Mouse (Mus musculus): ENCODE measurements at regions not wholly inside any gene's neighbourhood (a gene's known extent, or its start where the extent isn't known, plus 50 kb on each side); places are given as distances from the start of the nearest gene placed in this dataset.

DNA sequence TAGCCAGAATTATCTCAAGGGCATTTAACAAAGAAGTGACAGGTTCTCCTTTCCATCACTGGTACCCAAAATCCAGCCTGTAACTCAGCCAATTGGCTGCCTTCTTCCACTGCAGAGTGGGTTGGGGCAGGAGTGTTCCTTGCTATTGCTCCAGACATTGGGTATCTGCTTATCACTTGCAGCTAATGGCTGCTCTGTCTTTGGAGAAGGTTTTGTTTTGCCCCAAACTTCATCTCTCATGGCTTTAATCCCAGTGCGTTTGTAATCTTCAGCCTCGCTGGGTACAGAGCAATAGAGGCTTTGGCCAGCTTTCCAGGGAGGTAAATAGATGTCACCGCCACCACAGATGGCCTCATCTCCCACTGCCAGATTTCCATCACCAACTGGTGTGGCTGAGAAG is 381.9 kb downstream of the Mllt3 start:
- Histone ChIP-seq H3K4me3 (ENCODE audit: low read depth, low read length) (no peak overlapping the region), H3K27ac (ENCODE audit: insufficient read depth, low read depth, low read length) (no peak overlapping the region), H3K27me3 (ENCODE audit: control insufficient read depth, insufficient read depth, low read length) (no peaks in the 10 kb centered on the region), H3K4me1 (ENCODE audit: control insufficient read depth, insufficient read depth, insufficient read length, low read length) (peaks cover 3% of the 10 kb centered on the region; the same call in 1 of the 2 replicates), H3K36me3 (ENCODE audit: control insufficient read depth, insufficient read depth, low read length) (no peaks in the 10 kb centered on the region)
- 80% methylated on average over 3 of the region's 3 CpGs for WGBS
- TF ChIP-seq POLR2A (IDR thresholded peaks at IDR 0.05; ENCODE audit: low read depth, low read length) (no peak), CTCF (IDR thresholded peaks at IDR 0.05; ENCODE audit: extremely low read depth, insufficient read length, insufficient replicate concordance, low read depth, low read length) (no peak)

- Histone ChIP-seq H3K36me3 (ENCODE audit: control insufficient read depth, insufficient read depth, low read length) (no peaks in the 10 kb centered on the region), H3K4me1 (ENCODE audit: control insufficient read depth, insufficient read depth, insufficient read length, low read length) (peaks cover 3% of the 10 kb centered on the region; the same call in 1 of the 2 replicates), H3K27ac (ENCODE audit: insufficient read depth, low read depth, low read length) (no peak overlapping the region), H3K27me3 (ENCODE audit: control insufficient read depth, insufficient read depth, low read length) (no peaks in the 10 kb centered on the region), H3K4me3 (ENCODE audit: low read depth, low read length) (no peak overlapping the region)
- 80% methylated on average over 6 of the region's 6 CpGs for WGBS
- TF ChIP-seq POLR2A (IDR thresholded peaks at IDR 0.05; ENCODE audit: low read depth, low read length), result no peak
- TF ChIP-seq CTCF (IDR thresholded peaks at IDR 0.05; ENCODE audit: extremely low read depth, insufficient read length, insufficient replicate concordance, low read depth, low read length), result no peak
Measured at GRCm38 (mm10) chr4:87650837-87651236, 382.3 kb downstream of the Mllt3 start.

GRCm38 (mm10) chr4:87650393-87650792 is 382.8 kb downstream of the Mllt3 start:
- no peaks in the 10 kb centered on the region for H3K36me3 ChIP-seq (ENCODE audit: control insufficient read depth, insufficient read depth, low read length)
- peaks cover 3% of the 10 kb centered on the region; the same call in 1 of the 2 replicates for H3K4me1 ChIP-seq (ENCODE audit: control insufficient read depth, insufficient read depth, insufficient read length, low read length)
- TF ChIP-seq CTCF (IDR thresholded peaks at IDR 0.05; ENCODE audit: extremely low read depth, insufficient read length, insufficient replicate concordance, low read depth, low read length), result no peak
- TF ChIP-seq POLR2A (IDR thresholded peaks at IDR 0.05; ENCODE audit: low read depth, low read length), result no peak
- H3K4me3 ChIP-seq (ENCODE audit: low read depth, low read length), result no peak overlapping the region
- H3K27ac ChIP-seq (ENCODE audit: insufficient read depth, low read depth, low read length), result no peak overlapping the region
- WGBS, result 89% methylated on average over 3 of the region's 3 CpGs
- H3K27me3 ChIP-seq (ENCODE audit: control insufficient read depth, insufficient read depth, low read length), result no peaks in the 10 kb centered on the region

DNA sequence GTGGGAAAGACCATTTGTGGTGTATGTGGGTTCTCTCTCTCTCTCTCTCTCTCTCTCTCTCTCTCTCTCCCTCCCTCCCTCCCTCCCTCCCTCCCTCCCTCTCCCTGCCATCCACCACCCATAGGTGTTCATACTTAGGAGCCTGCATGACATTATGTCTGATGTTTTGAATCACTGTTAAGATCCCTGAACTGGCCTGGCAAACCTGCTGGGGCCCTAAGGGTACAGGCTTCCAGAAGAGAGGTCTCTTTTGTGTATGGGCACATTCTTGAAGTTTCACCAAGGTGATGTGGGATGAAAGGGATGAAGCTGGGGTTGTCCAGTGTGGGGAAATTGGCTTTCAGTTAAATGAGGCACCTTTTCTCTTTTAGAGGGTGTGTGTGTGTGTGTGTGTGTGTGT is 384.2 kb downstream of the Mllt3 start:
- no peak overlapping the region for H3K4me3 ChIP-seq (ENCODE audit: low read depth, low read length)
- TF ChIP-seq CTCF (IDR thresholded peaks at IDR 0.05; ENCODE audit: extremely low read depth, insufficient read length, insufficient replicate concordance, low read depth, low read length) (no peak), POLR2A (IDR thresholded peaks at IDR 0.05; ENCODE audit: low read depth, low read length) (no peak)

DNA sequence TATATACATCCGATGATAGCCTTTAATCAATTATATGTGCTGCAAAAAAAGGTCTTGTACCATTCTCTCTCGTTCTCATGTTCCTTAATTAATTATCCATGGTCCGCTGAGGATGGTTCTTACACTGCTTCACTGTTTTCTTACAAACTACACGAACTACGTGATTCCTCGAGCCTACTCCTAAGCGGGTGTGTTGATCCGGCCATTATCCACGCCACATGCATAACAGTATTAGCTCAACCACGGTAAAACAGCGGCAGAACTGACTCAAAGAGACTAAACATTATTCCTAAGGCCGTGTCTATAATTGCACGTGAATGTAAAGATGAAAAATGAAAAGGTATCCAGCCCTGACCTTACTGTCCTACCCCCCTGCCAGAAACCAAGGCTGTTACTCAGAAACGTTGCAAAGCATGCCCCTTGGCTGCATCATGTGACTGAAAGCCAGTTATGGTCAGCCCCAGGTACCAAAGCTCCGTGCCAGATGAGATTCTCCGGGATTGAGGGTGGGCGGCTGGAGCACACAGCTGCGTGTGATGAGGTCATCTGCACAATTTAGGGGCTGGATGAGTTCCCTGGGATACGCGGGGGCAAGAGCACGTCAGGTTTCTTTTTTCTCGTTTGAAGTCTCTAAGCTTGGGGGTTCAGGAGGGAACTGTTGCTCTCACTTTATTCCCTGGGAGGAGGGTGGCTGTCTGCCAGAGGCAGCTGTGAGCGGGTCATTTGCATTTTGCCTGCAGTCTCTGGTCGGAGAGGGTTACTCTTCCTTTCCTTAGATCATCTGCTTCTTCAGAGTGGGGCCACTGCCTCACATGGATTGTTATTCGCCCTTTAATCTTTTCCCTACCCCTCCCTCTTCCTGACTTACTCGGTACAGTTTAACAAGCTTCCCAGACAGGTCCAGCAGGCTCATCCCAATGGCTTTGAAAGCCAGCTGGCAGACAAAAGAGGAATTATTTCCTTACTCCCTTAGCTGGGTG is 384.9 kb downstream of the Mllt3 start:
- H3K27ac ChIP-seq (ENCODE audit: insufficient read depth, low read depth, low read length), result no peak overlapping the region
- H3K4me3 ChIP-seq (ENCODE audit: low read depth, low read length), result peak overlapping the region; percentile 49
- no peaks in the 10 kb centered on the region for H3K36me3 ChIP-seq (ENCODE audit: control insufficient read depth, insufficient read depth, low read length)
- no peaks in the 10 kb centered on the region for H3K27me3 ChIP-seq (ENCODE audit: control insufficient read depth, insufficient read depth, low read length)
- H3K4me1 ChIP-seq (ENCODE audit: control insufficient read depth, insufficient read depth, insufficient read length, low read length), result peaks cover 3% of the 10 kb centered on the region; the same call in 1 of the 2 replicates
- no peak for TF ChIP-seq CTCF (IDR thresholded peaks at IDR 0.05; ENCODE audit: extremely low read depth, insufficient read length, insufficient replicate concordance, low read depth, low read length)
- no peak for TF ChIP-seq POLR2A (IDR thresholded peaks at IDR 0.05; ENCODE audit: low read depth, low read length)
- 20% methylated on average over 26 of the region's 26 CpGs for WGBS

More for the DNA sequence above, 384.2 kb downstream of the Mllt3 start:
- H3K27me3 ChIP-seq (ENCODE audit: control insufficient read depth, insufficient read depth, low read length), result no peaks in the 10 kb centered on the region
- H3K27ac ChIP-seq (ENCODE audit: insufficient read depth, low read depth, low read length), result no peak overlapping the region
- peaks cover 3% of the 10 kb centered on the region; the same call in 1 of the 2 replicates for H3K4me1 ChIP-seq (ENCODE audit: control insufficient read depth, insufficient read depth, insufficient read length, low read length)
- no peaks in the 10 kb centered on the region for H3K36me3 ChIP-seq (ENCODE audit: control insufficient read depth, insufficient read depth, low read length)

- H3K36me3 ChIP-seq (ENCODE audit: control insufficient read depth, insufficient read depth, low read length), result no peaks in the 10 kb centered on the region
- H3K4me1 ChIP-seq (ENCODE audit: control insufficient read depth, insufficient read depth, insufficient read length, low read length), result no peaks in the 10 kb centered on the region
- H3K27me3 ChIP-seq (ENCODE audit: control insufficient read depth, insufficient read depth, low read length), result no peaks in the 10 kb centered on the region
- TF ChIP-seq CTCF (IDR thresholded peaks at IDR 0.05; ENCODE audit: extremely low read depth, insufficient read length, insufficient replicate concordance, low read depth, low read length), result no peak
- TF ChIP-seq POLR2A (IDR thresholded peaks at IDR 0.05; ENCODE audit: low read depth, low read length), result no peak
- 48% methylated on average over 5 of the region's 5 CpGs for WGBS
- H3K4me3 ChIP-seq (ENCODE audit: low read depth, low read length), result no peak overlapping the region
- H3K27ac ChIP-seq (ENCODE audit: insufficient read depth, low read depth, low read length), result no peak overlapping the region
Measured at GRCm38 (mm10) chr4:87642002-87642401, 391.2 kb downstream of the Mllt3 start.

DNA sequence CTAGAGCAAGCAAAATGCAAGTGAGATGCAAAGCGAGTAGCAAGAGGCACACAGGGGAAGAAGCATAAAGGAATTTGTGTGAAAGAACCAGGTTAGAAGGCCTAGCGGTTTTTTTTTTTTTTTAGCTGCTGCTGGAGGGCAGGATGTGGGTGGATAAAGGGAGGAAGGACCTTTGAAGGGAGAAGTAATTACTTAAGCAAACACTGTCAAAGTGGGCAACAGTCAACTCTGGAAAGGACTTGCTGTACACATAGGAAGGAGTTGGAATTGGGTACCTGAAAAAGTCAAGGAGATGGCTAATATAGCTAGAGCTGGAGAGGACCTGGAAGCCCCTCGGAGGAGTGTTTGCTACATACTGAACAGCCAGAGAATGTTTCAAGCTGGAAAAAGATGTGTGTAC is 391.6 kb downstream of the Mllt3 start:
- Histone ChIP-seq H3K4me1 (ENCODE audit: control insufficient read depth, insufficient read depth, insufficient read length, low read length) (no peaks in the 10 kb centered on the region), H3K27me3 (ENCODE audit: control insufficient read depth, insufficient read depth, low read length) (no peaks in the 10 kb centered on the region), H3K4me3 (ENCODE audit: low read depth, low read length) (no peak overlapping the region), H3K27ac (ENCODE audit: insufficient read depth, low read depth, low read length) (no peak overlapping the region), H3K36me3 (ENCODE audit: control insufficient read depth, insufficient read depth, low read length) (no peaks in the 10 kb centered on the region)
- 82% methylated on average over 3 of the region's 3 CpGs for WGBS
- no peak for TF ChIP-seq POLR2A (IDR thresholded peaks at IDR 0.05; ENCODE audit: low read depth, low read length)
- TF ChIP-seq CTCF (IDR thresholded peaks at IDR 0.05; ENCODE audit: extremely low read depth, insufficient read length, insufficient replicate concordance, low read depth, low read length), result no peak
